8 mouse cellular contexts compared by ENCODE assay signal in genomic region chr3:17785106-17786022, GRCm38 (mm10).
A peak's percentile ranks its signal among the peaks of the same experiment; 100 is the strongest.
DNase-seq lines count a peak whose midpoint lies in the region; ATAC-seq and TF ChIP-seq lines count a peak whose summit lies in the region.

No protein-coding gene starts in this region.

- no peaks in the 10 kb centered on the region for H3K36me3 ChIP-seq in lung, embryonic 16.5 days (ENCODE audit: control insufficient read depth, insufficient read depth, low read length)
- H3K36me3 ChIP-seq in embryonic facial prominence, embryonic 13.5 days = no peaks in the 10 kb centered on the region
- H3K36me3 ChIP-seq in limb, embryonic 14.5 days (ENCODE audit: control insufficient read depth, insufficient read depth, low read length) = no peaks in the 10 kb centered on the region
- H3K36me3 ChIP-seq in stomach, embryonic 15.5 days = no peaks in the 10 kb centered on the region

- ATAC-seq in lung, embryonic 16.5 days (ENCODE audit: low read depth) = no peak; the same call in 1 of the 2 replicates
- ATAC-seq in embryonic facial prominence, embryonic 13.5 days (ENCODE audit: insufficient number of reproducible peaks, insufficient read depth, low FRiP score, low TSS enrichment, low read depth) = no peak
- ATAC-seq in limb, embryonic 14.5 days (ENCODE audit: low FRiP score, low read depth) = no peak
- no peak for ATAC-seq in stomach, embryonic 15.5 days (ENCODE audit: insufficient read depth, low FRiP score, low read depth)
- ATAC-seq in megakaryocyte progenitor cell, adult 5-6 weeks (replicated peaks; ENCODE audit: poor library complexity) = no peak

- H3K9me3 ChIP-seq in lung, embryonic 16.5 days (ENCODE audit: control insufficient read depth, low read length) = no peaks in the 10 kb centered on the region
- H3K9me3 ChIP-seq in embryonic facial prominence, embryonic 13.5 days = no peaks in the 10 kb centered on the region
- H3K9me3 ChIP-seq in limb, embryonic 14.5 days (ENCODE audit: control insufficient read depth, low read length) = no peaks in the 10 kb centered on the region
- H3K9me3 ChIP-seq in stomach, embryonic 15.5 days = no peaks in the 10 kb centered on the region

- H3K27ac ChIP-seq in lung, embryonic 16.5 days (ENCODE audit: low read length) = no peak overlapping the region
- H3K27ac ChIP-seq in embryonic facial prominence, embryonic 13.5 days = no peak overlapping the region
- no peak overlapping the region for H3K27ac ChIP-seq in limb, embryonic 14.5 days (replicated peaks; ENCODE audit: low read depth, low read length)
- no peak overlapping the region for H3K27ac ChIP-seq in stomach, embryonic 15.5 days

- H3K27me3 ChIP-seq in lung, embryonic 16.5 days (ENCODE audit: control insufficient read depth, insufficient read depth, low read depth, low read length) = peaks cover 52% of the 10 kb centered on the region
- H3K27me3 ChIP-seq in embryonic facial prominence, embryonic 13.5 days = peaks cover 71% of the 10 kb centered on the region
- peaks cover 54% of the 10 kb centered on the region for H3K27me3 ChIP-seq in limb, embryonic 14.5 days (ENCODE audit: control insufficient read depth, insufficient read depth, low read length)
- peaks cover 46% of the 10 kb centered on the region for H3K27me3 ChIP-seq in stomach, embryonic 15.5 days (replicated peaks)

- DNase-seq in lung, postnatal 14 days = no peak
- no peak for DNase-seq in limb, embryonic 14.5 days (ENCODE audit: low spot score)
- no peak for DNase-seq in spleen, adult 12 weeks (ENCODE audit: low spot score)
- no peak for DNase-seq in adrenal gland, postnatal 25 days

- H3K9ac ChIP-seq in lung, embryonic 16.5 days (ENCODE audit: low read length) = 0 out of 2 replicates have a peak overlapping the region, but pooled peaks have one; percentile 39
- peak overlapping the region; percentile 63; the same call in 1 of the 2 replicates for H3K9ac ChIP-seq in embryonic facial prominence, embryonic 13.5 days
- H3K9ac ChIP-seq in limb, embryonic 14.5 days (ENCODE audit: low read depth, low read length, severe bottlenecking) = 0 out of 2 replicates have a peak overlapping the region, but pooled peaks have one; percentile 38
- no peak overlapping the region for H3K9ac ChIP-seq in stomach, embryonic 15.5 days

- H3K4me1 ChIP-seq in lung, embryonic 16.5 days (replicated peaks; ENCODE audit: control insufficient read depth, insufficient read depth, low read length) = peaks cover 5% of the 10 kb centered on the region; the same call in 1 of the 2 replicates
- H3K4me1 ChIP-seq in embryonic facial prominence, embryonic 13.5 days = peaks cover 14% of the 10 kb centered on the region
- H3K4me1 ChIP-seq in limb, embryonic 14.5 days (ENCODE audit: control insufficient read depth, insufficient read depth, low read length) = peaks cover 8% of the 10 kb centered on the region; the same call in 1 of the 2 replicates
- H3K4me1 ChIP-seq in stomach, embryonic 15.5 days = peaks cover 10% of the 10 kb centered on the region

- WGBS in lung, embryonic 16.5 days = 6% methylated on average over 21 of the region's 21 CpGs
- 4% methylated on average over 21 of the region's 21 CpGs for WGBS in embryonic facial prominence, embryonic 13.5 days
- WGBS in limb, embryonic 14.5 days = 6% methylated on average over 21 of the region's 21 CpGs
- 7% methylated on average over 21 of the region's 21 CpGs for WGBS in stomach, embryonic 15.5 days

- TF ChIP-seq POLR2A in limb, embryonic 14.5 days (IDR thresholded peaks at IDR 0.05; ENCODE audit: borderline replicate concordance, extremely low read depth, insufficient read depth, insufficient read length) = no peak

- H3K4me3 ChIP-seq in lung, embryonic 16.5 days (ENCODE audit: low read length) = peak overlapping the region; percentile 44
- H3K4me3 ChIP-seq in embryonic facial prominence, embryonic 13.5 days = peak overlapping the region; percentile 43
- peak overlapping the region; percentile 37 for H3K4me3 ChIP-seq in limb, embryonic 14.5 days (replicated peaks; ENCODE audit: low read length)
- peak overlapping the region; percentile 39 for H3K4me3 ChIP-seq in stomach, embryonic 15.5 days (replicated peaks)

- H3K4me2 ChIP-seq in lung, embryonic 16.5 days (ENCODE audit: low read depth, low read length) = peak overlapping the region; percentile 72
- H3K4me2 ChIP-seq in embryonic facial prominence, embryonic 13.5 days = peak overlapping the region; percentile 76
- H3K4me2 ChIP-seq in limb, embryonic 14.5 days (replicated peaks; ENCODE audit: low read depth, low read length, severe bottlenecking) = peak overlapping the region; percentile 61
- peak overlapping the region; percentile 79 for H3K4me2 ChIP-seq in stomach, embryonic 15.5 days
